Mouse (Mus musculus) adrenal gland, postnatal 4 days (tissue): ENCODE measurements around the gene Aplp1. TPM values are rescaled to one million over a fixed set of nuclear protein-coding genes. Genes with fewer than 3 reads are reported as not detected.
A peak's percentile ranks its signal among the peaks of the same experiment; 100 is the strongest.
"Not testable (repeated sequence)": the region's sequence is repeated elsewhere in the genome, so short reads cannot be mapped to it uniquely, and the experiment has no call there.

Experiments
- DNase-seq, 2 experiments: peaks; one replicate each; pipeline ENCODE4 v3.0.0; 2021 to 2022; ENCODE audit warnings: low spot score in 2 of 2, mixed read lengths in 2 of 2
- long read RNA-seq, 2 experiments: library from polyadenylated mRNA; stranded (forward); transcript quantifications; one replicate each; pipeline ENCODE4 v2.0.0; 2021
- total RNA-seq, 2 experiments: library from RNA; stranded (reverse); gene quantifications; 2 replicates each; pipeline ENCODE4 v1.2.3; 2021

Aplp1 gene
- total RNA-seq = 10 to 100 TPM; 49.5 to 59.1 TPM
- long read RNA-seq, experiment 1, transcript Aplp1-201 (17 exons, 2,343 nt) = major isoform, 59 of 67 reads
- long read RNA-seq, experiment 1, partial matches to known transcripts = 7 of 67 reads
- long read RNA-seq, experiment 1, other reads (novel, unspliced or antisense) = 1 of 67 reads
- long read RNA-seq, experiment 2, transcript Aplp1-201 (17 exons, 2,343 nt) = major isoform, 193 of 218 reads
- long read RNA-seq, experiment 2, partial matches to known transcripts = 12 of 218 reads
- long read RNA-seq, experiment 2, other reads (novel, unspliced or antisense) = 13 of 218 reads

GRCm38 (mm10) chr7:30444971-30445751 lies at the start of gene Aplp1:
Gene Aplp1, minus strand, starts transcription at chr7:30445535.
- DNase-seq = peak in 1 of 2 experiments; percentile 28

DNA sequence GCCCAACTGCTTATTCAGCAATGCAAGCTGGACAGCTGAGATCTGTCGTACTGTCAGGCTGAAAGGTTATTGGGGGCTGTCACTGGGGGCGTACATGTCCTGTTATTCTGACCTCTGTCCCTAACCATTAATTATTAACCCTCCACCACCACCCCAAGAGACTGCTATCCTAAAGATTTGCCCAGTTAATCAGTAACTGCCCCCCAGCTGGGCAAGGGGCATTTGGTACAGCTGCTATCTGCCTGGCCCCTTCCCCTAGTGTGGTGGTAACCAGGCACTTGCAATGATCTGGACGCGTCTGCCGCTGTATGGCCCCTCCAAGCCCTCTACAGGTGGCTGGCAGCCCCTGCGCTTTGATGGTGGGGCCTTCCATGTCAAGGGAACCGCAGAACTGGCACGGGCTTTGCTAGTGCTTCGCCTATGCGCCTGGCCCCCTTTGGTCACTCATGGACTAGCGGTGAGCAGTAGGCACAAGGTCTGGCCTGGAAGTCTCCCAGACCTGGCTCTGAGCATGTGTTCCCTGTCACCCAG lies 48.1 kb upstream of the Aplp1 start, which contains the start of gene Prodh2:
TSS of gene Prodh2 (plus strand) at position 222 of the 531 bp plus-strand sequence.
- no peak for DNase-seq

- DNase-seq = peak; percentile 47 to 57
These were observed 47.4 kb upstream of the Aplp1 start for GRCm38 (mm10) chr7:30492765-30493164.

DNA sequence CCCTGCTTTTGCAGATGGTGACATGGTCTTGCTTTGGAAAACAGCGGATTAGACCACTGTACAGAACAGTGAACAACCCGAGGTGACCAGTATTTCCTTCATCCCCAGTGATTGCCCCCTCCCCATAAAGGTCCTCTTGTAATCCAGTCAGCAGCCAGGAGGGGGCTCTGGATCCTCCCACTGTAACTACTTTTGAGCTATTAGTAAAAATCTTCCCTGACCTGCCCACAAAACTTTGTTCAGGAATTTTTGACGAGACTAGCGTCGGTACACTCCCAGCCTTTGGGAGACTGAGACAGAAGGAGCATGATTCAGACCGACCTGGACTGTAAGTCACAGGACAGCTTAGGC lies 45.6 kb upstream of the Aplp1 start:
- no peak for DNase-seq

DNA sequence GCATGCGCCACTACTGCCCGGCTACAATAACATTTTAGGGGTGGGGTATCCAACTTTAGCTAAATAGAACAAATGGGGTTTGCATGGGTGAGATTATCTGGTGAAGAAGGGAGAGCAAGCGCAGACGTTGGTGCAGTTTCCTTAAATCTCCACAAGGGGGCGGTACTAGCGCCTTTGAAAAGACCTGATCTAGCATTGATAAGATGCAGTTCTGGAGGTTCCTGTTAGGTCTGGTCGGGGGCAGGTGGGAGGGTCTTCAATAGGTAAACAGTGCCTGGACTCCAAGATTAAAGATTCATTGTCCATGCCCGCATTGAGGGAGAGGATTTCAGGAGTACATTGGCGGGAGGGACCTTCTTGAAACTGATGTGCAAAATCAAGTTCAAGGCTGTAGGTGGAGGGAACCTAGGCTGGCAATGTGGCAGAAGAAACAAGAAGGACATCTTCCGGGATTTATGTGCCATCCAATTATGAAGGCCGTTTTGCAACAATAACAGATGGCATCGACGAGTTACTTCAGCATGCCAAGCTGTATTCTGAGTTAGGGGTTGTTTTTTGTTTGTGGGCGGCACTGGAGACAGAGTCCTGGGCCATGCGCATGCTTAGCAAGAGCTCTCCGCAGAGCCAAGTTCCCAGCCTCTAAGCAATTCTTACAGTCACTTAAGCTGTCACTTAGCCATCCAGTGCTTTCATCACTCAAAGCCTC lies 45.1 kb upstream of the Aplp1 start:
- no peak for DNase-seq

GRCm38 (mm10) chr7:30484250-30484649 lies 38.9 kb upstream of the Aplp1 start:
- no peak for DNase-seq

DNA sequence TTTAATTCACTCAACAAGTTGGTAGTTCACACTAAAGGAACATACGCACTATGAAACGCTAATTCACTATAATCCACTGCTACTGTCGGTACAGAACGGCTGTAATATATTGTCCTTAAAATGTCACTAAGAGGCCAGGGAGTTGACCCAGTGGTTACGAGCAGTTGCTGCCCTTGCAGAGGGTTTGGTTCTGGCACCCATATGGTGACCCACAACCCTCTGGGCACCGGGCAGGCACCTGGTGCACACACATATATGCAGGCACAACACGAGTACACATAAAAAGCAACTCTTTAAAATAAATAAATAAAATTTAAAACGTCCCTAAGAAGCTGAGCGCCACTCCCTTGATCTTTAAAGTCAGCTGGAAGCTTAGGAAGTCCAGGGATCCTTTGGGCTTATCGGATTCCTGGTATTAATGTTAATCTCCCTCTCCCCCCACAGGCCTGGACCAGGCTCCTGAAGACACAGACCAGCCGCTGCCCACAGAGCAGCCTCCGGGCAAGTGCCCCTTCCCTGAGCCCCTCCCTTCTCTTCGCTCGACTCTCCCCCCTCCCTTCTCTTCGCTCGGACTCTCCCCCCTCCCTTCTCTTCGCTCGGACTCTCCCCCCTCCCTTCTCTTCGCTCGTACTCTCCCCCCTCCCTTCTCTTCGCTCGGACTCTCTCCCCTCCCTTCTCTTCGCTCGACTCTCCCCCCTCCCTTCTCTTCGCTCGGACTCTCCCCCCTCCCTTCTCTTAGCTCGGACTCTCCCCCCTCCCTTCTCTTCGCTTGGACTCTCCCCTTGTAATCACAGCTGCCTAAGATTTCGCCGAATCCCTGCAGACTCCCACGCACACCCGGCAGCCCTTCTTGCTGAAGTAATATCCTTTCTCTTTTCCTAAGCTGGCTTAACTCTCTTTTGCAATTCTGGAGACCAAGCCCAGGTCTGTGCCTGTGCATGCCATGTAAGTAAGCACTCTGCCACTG lies 32.4 kb upstream of the Aplp1 start:
- DNase-seq = no peak

GRCm38 (mm10) chr7:30476136-30476535 lies 30.8 kb upstream of the Aplp1 start:
- DNase-seq = not testable (repeated sequence)

DNA sequence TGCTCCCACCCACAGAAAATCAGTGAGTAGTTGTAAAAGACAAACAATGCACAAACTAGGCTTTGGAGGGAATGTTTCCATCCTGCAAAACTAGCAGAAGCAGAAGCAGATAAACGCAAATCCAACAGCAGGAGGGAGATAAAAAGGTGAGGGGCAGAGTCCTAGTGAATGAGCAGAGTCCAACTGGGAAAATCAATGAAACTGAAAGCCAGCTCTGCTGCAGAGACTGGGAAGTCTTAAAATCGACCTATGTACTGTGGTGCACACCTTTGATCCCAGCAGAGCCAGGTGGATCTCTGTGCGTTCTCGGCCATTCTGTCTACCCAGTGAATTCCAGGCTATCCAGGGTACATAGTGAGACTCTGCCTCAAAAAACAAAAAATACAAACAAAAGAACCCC lies 29.7 kb upstream of the Aplp1 start:
- DNase-seq = no peak

GRCm38 (mm10) chr7:30472411-30472810 lies 27.1 kb upstream of the Aplp1 start:
- no peak for DNase-seq

- DNase-seq = no peak
These were observed 19.5 kb upstream of the Aplp1 start for GRCm38 (mm10) chr7:30464816-30465300.

GRCm38 (mm10) chr7:30463996-30464395 lies 18.7 kb upstream of the Aplp1 start:
- DNase-seq = no peak

DNA sequence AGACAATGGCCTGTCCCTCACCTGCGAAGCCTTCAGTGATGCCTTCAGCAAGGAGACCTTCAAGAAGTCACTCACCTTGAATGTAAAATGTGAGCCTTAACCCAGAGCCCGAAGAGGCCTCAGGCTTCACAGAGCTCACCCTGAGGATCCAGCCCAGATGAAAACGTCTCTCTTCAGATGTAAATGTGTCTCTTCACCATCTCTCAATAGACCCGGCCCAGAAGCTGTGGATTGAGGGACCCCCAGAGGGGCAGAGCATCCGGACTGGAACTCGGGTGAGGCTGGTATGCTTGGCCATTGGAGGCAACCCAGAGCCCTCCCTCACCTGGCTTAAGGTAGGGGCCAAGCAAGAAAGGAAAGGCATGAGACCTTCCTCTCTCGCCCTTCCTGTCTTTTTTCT lies 18.2 kb upstream of the Aplp1 start:
- DNase-seq = no peak

- no peak for DNase-seq
These were observed 14.1 kb upstream of the Aplp1 start for GRCm38 (mm10) chr7:30459484-30459883.

DNA sequence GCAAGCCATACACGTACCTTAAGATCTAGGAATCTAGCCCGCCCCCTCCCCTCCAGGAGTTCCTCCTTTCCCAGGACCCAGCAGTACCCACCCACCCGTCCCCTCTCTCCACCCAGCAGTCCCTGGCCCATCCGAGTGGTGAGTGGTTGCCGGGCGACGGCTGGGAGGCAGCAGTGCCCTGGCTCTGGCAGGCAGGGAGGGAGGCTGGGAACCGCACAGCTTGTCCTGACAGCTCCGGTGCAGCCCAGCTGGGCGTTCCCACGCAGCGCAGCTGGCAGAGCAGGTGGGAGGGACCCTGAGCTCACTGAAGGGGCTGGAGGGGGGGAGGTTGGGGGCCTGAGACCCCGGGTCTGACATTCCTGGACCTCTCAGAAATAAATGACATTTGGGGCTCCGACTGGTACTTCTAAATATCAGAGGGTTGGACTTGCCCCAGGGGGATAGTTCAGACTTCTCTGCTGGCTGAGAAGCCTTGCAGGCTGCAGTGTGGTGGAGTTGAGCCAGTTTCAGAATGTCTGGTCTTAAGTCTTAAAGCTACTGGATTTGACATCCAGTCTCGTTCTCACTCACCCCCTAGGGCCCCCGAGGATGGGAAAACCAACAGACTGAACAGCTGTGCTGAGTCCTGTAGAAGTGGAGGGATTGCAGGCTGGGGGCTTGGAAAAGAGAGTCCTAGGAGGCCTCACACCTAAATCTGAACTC lies 12.4 kb upstream of the Aplp1 start, which contains the start of the genes Kirrel2 and Nphs1:
TSS of gene Kirrel2 (minus strand) at position 62 of the 702 bp plus-strand sequence.
TSS of gene Nphs1 (plus strand) at position 687 of the 702 bp plus-strand sequence.
- no peak for DNase-seq

- DNase-seq = no peak
These were observed 11.7 kb upstream of the Aplp1 start for GRCm38 (mm10) chr7:30456911-30457628.

DNA sequence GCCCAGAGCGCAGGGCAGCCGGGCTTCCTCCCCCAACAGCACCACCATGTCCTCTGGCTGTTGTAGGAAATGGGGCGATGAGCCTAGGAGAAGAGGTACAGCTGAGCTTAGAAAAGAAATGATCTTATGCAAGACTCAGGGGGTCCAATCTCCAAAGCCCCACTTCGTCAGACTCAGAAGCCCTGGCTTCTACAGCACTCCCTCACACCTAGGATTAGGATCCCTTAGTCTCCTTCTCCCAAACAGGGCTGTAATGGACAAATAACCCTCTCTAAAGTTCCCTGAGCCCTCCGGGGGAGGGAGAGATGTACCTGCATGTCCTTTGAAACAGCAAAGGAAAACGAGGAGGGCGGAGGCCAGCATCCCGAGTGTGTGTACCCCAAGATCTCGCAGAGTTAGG lies 11.2 kb upstream of the Aplp1 start:
- no peak for DNase-seq

- DNase-seq = no peak
These were observed 8.9 kb upstream of the Aplp1 start for GRCm38 (mm10) chr7:30454259-30454658.

- DNase-seq = no peak
These were observed 8.4 kb upstream of the Aplp1 start for GRCm38 (mm10) chr7:30453766-30454165.
